ENCODE assay signal across 9 mouse cellular contexts in genomic region chr11:82388371-82389313, GRCm38 (mm10). TPM values are rescaled to one million over a fixed set of nuclear protein-coding genes. Genes with fewer than 3 reads are reported as not detected.
DNase-seq lines count a peak whose midpoint lies in the region; ATAC-seq and TF ChIP-seq lines count a peak whose summit lies in the region.
"Had no signal": no experiment of that assay in that cellular context is flagged by ENCODE, and none has a peak within 500 bp of the region (broad histone marks: within the 10 kb centered on the region; RNA-seq: fewer than 3 reads in every experiment).

Tmem132e (plus strand) TSS chr11:82388900.

- ATAC-seq in G1E (ENCODE audit: extremely low read depth, insufficient number of reproducible peaks, low FRiP score, poor library complexity, severe bottlenecking): no peak
- ATAC-seq in hindbrain, embryonic 12.5 days (ENCODE audit: low FRiP score): peak; percentile 41
- ATAC-seq in liver, embryonic 14.5 days (ENCODE audit: insufficient read depth): no peak
- ATAC-seq in stomach, embryonic 14.5 days (ENCODE audit: insufficient number of reproducible peaks, insufficient read depth, low FRiP score, low read depth): no peak

- H3K4me3 ChIP-seq in heart, embryonic 10.5 days: peak within 1 kb of the TSS; percentile 71
- H3K4me3 ChIP-seq in G1E (ENCODE audit: low read depth, low read length): peak within 1 kb of the TSS; percentile 35; the same call in 1 of the 2 replicates
- H3K4me3 ChIP-seq in hindbrain, embryonic 12.5 days: peak within 1 kb of the TSS; percentile 58
- H3K4me3 ChIP-seq in liver, embryonic 14.5 days (ENCODE audit: insufficient read depth in 1 of 2, low read depth in 2 of 2, low read length in 2 of 2): peak within 1 kb of the TSS in 1 of 2 experiments; percentile 26; a peak in 2 of 4 replicates
- peak within 1 kb of the TSS; percentile 51 for H3K4me3 ChIP-seq in stomach, embryonic 14.5 days (ENCODE audit: low read depth, low read length)

- DNase-seq in heart, embryonic 10.5 days (ENCODE audit: low spot score): no peak
- no peak for DNase-seq in heart, postnatal 25 days (ENCODE audit: low spot score)
- DNase-seq in G1E (ENCODE audit: low spot score): no peak
- DNase-seq in embryo, embryonic 9.5 days (ENCODE audit: extremely low spot score): peak; percentile 65
- no peak for DNase-seq in liver, embryonic 14.5 days (ENCODE audit: low read depth in 3 of 3, low spot score in 3 of 3)
- DNase-seq in urinary bladder, postnatal 14 days (ENCODE audit: low spot score): no peak

- no peaks in the 10 kb centered on the region for H3K36me3 ChIP-seq in heart, embryonic 10.5 days
- H3K36me3 ChIP-seq in G1E (replicated peaks): no peaks in the 10 kb centered on the region
- no peaks in the 10 kb centered on the region for H3K36me3 ChIP-seq in hindbrain, embryonic 12.5 days
- no peaks in the 10 kb centered on the region for H3K36me3 ChIP-seq in liver, embryonic 14.5 days (replicated peaks; ENCODE audit: control insufficient read depth, insufficient read depth, low read depth)
- no peaks in the 10 kb centered on the region for H3K36me3 ChIP-seq in stomach, embryonic 14.5 days (ENCODE audit: control insufficient read depth, insufficient read depth, low read length)

- no peaks in the 10 kb centered on the region for H3K9me3 ChIP-seq in heart, embryonic 10.5 days
- H3K9me3 ChIP-seq in G1E (replicated peaks): peaks cover 92% of the 10 kb centered on the region
- H3K9me3 ChIP-seq in hindbrain, embryonic 12.5 days (replicated peaks): no peaks in the 10 kb centered on the region
- no peaks in the 10 kb centered on the region for H3K9me3 ChIP-seq in liver, embryonic 14.5 days (ENCODE audit: control insufficient read depth, low read length)
- H3K9me3 ChIP-seq in stomach, embryonic 14.5 days (ENCODE audit: control insufficient read depth, low read depth, low read length): no peaks in the 10 kb centered on the region

- H3K9ac ChIP-seq in hindbrain, embryonic 12.5 days: peak within 1 kb of the TSS; percentile 56
- H3K9ac ChIP-seq in liver, embryonic 14.5 days (replicated peaks): no peak within 1 kb of the TSS
- peak within 1 kb of the TSS; percentile 18; the same call in 1 of the 2 replicates for H3K9ac ChIP-seq in stomach, embryonic 14.5 days (replicated peaks; ENCODE audit: low read depth, low read length)

- peaks cover 34% of the 10 kb centered on the region for H3K4me1 ChIP-seq in heart, embryonic 10.5 days
- H3K4me1 ChIP-seq in G1E (ENCODE audit: insufficient read depth, low read depth, low read length): no peaks in the 10 kb centered on the region
- H3K4me1 ChIP-seq in hindbrain, embryonic 12.5 days: peaks cover 39% of the 10 kb centered on the region
- H3K4me1 ChIP-seq in liver, embryonic 14.5 days (replicated peaks; ENCODE audit: control insufficient read depth in 2 of 2, insufficient read depth in 2 of 2, low read length in 1 of 2): no peaks in the 10 kb centered on the region
- H3K4me1 ChIP-seq in stomach, embryonic 14.5 days (ENCODE audit: control insufficient read depth, insufficient read depth, low read length): peaks cover 17% of the 10 kb centered on the region; the same call in 1 of the 2 replicates

- TF ChIP-seq CTCF in G1E (IDR thresholded peaks at IDR 0.05; ENCODE audit: low read depth, low read length): no peak
- TF ChIP-seq CTCF in liver, embryonic 14.5 days (IDR thresholded peaks at IDR 0.05; ENCODE audit: low read depth): no peak

- under 1% methylated on average over 84 of the region's 88 CpGs for WGBS in heart, embryonic 10.5 days
- under 1% methylated on average over 76 of the region's 88 CpGs for WGBS in hindbrain, embryonic 12.5 days
- WGBS in liver, embryonic 14.5 days (ENCODE audit: insufficient replicate concordance): 1% methylated on average over 80 of the region's 88 CpGs
- 1% methylated on average over 88 of the region's 88 CpGs for WGBS in stomach, embryonic 14.5 days

- intact Hi-C loops in heart, postnatal 25 days (cut with DNase I): no loop called here

- peaks cover 100% of the 10 kb centered on the region for H3K27me3 ChIP-seq in heart, embryonic 10.5 days (ENCODE audit: insufficient read depth, poor library complexity, severe bottlenecking)
- no peaks in the 10 kb centered on the region; the same call in 1 of the 2 replicates for H3K27me3 ChIP-seq in G1E (ENCODE audit: insufficient read depth, low read length)
- H3K27me3 ChIP-seq in hindbrain, embryonic 12.5 days: peaks cover 84% of the 10 kb centered on the region
- H3K27me3 ChIP-seq in liver, embryonic 14.5 days (ENCODE audit: control insufficient read depth, insufficient read depth, low read length): peaks cover 57% of the 10 kb centered on the region
- peaks cover 54% of the 10 kb centered on the region for H3K27me3 ChIP-seq in stomach, embryonic 14.5 days (ENCODE audit: control insufficient read depth, insufficient read depth, low read length)

- H3K27ac ChIP-seq in heart, embryonic 10.5 days: peak within 1 kb of the TSS; percentile 17
- H3K27ac ChIP-seq in hindbrain, embryonic 12.5 days: 0 out of 2 replicates have a peak within 1 kb of the TSS, but pooled peaks have one; percentile 37
- no peak within 1 kb of the TSS for H3K27ac ChIP-seq in liver, embryonic 14.5 days
- no peak within 1 kb of the TSS for H3K27ac ChIP-seq in stomach, embryonic 14.5 days (ENCODE audit: low read length)

- peak within 1 kb of the TSS; percentile 94 for H3K4me2 ChIP-seq in hindbrain, embryonic 12.5 days (replicated peaks)
- peak within 1 kb of the TSS; percentile 32 for H3K4me2 ChIP-seq in liver, embryonic 14.5 days (ENCODE audit: low read depth)
- H3K4me2 ChIP-seq in stomach, embryonic 14.5 days (replicated peaks; ENCODE audit: low read depth, low read length): peak within 1 kb of the TSS; percentile 88

- TF ChIP-seq EP300 in liver, embryonic 14.5 days (IDR thresholded peaks at IDR 0.05; ENCODE audit: low read depth): no peak

RNA-seq across cellular contexts. Expression of gene Tmem132e, which starts in this region (rescaled TPM):
- 0.14 and 0.94 TPM in 2 replicates for polyA plus RNA-seq in heart, embryonic 10.5 days (2016; fragmentation: Nextera tagmentation; extraction: Ambion mirVana)
- under 1 TPM; 0.18 to 0.22 TPM for total RNA-seq in heart, postnatal 25 days (2021)
- total RNA-seq in G1E (2014; fragmentation: Nextera tagmentation) (not detected in 2 replicates), G1E (2017) (0.06 TPM in 1 of 2 replicates, not detected in the other)
- not detected in 2 replicates for polyA plus RNA-seq in G1E (2012)
- 3.0 and 3.7 TPM in 2 replicates for polyA plus RNA-seq in hindbrain, embryonic 12.5 days (2016; fragmentation: Nextera tagmentation; extraction: Ambion mirVana)
- 0.22 and 0.26 TPM in 2 replicates for polyA plus RNA-seq in liver, embryonic 14.5 days (2012; rRNA removed)
- 0.09 and 0.18 TPM in 2 replicates for polyA plus RNA-seq in liver, embryonic 14.5 days (2014; fragmentation: Nextera tagmentation; extraction: Ambion mirVana)
- 0.55 and 0.57 TPM in 2 replicates for polyA plus RNA-seq in stomach, embryonic 14.5 days (2014; fragmentation: Nextera tagmentation; extraction: Ambion mirVana)
- total RNA-seq: MEL had no signal

Comparison
In these comparisons a context has a peak if more than half of its experiments do, and no peak if none do; other contexts are left out.
1. H3K27ac ChIP-seq: peak in heart, embryonic 10.5 days (single experiment) and hindbrain, embryonic 12.5 days (single experiment); none in liver, embryonic 14.5 days (single experiment) and stomach, embryonic 14.5 days (single experiment).
2. H3K4me2 ChIP-seq: peak in every context shown above with its lines; median percentile 94 in hindbrain, embryonic 12.5 days; 88 in stomach, embryonic 14.5 days; 32 in liver, embryonic 14.5 days.